Mouse (Mus musculus) kidney, postnatal 25 days (tissue): ENCODE data around the gene Slc22a3.

ENCODE experiments used
- DNase-seq, 2 experiments: peaks; one replicate each; pipeline ENCODE4 v3.0.0; 2021; ENCODE audit warnings: mixed read lengths in 2 of 2

Slc22a3 gene

GRCm38 (mm10) chr17:12507654-12508204 lies at the start of gene Slc22a3:
Gene Slc22a3 (minus strand): TSS chr17:12507704.
- DNase-seq = no peak

GRCm38 (mm10) chr17:12534353-12535145 lies 27.0 kb upstream of the Slc22a3 start:
- DNase-seq = peak; percentile 86

- DNase-seq = peak; percentile 53 to 70
Observed at GRCm38 (mm10) chr17:12532115-12532514, 24.6 kb upstream of the Slc22a3 start.

GRCm38 (mm10) chr17:12530081-12530480 lies 22.6 kb upstream of the Slc22a3 start:
- peak in 1 of 2 experiments; percentile 64 for DNase-seq

GRCm38 (mm10) chr17:12529384-12529985 lies 22.0 kb upstream of the Slc22a3 start:
- no peak for DNase-seq

- no peak for DNase-seq
Observed at GRCm38 (mm10) chr17:12519089-12519488, 11.6 kb upstream of the Slc22a3 start.

- DNase-seq = no peak
Observed at GRCm38 (mm10) chr17:12518194-12518593, 10.7 kb upstream of the Slc22a3 start.

- DNase-seq = no peak
Observed at GRCm38 (mm10) chr17:12513997-12514396, 6.5 kb upstream of the Slc22a3 start.

GRCm38 (mm10) chr17:12513107-12513923 lies 5.8 kb upstream of the Slc22a3 start:
- DNase-seq = no peak

GRCm38 (mm10) chr17:12511193-12511592 lies 3.7 kb upstream of the Slc22a3 start:
- no peak for DNase-seq

- DNase-seq = no peak
Observed at GRCm38 (mm10) chr17:12508376-12508775, 872 bp upstream of the Slc22a3 start.

GRCm38 (mm10) chr17:12506903-12507563 lies 471 bp downstream of the Slc22a3 start:
- peak; percentile 18 to 61 for DNase-seq

- DNase-seq = no peak
Observed at GRCm38 (mm10) chr17:12505708-12506107, 1.8 kb downstream of the Slc22a3 start.

GRCm38 (mm10) chr17:12499426-12499825 lies 8.1 kb downstream of the Slc22a3 start:
- DNase-seq = no peak

GRCm38 (mm10) chr17:12495558-12495957 lies 11.9 kb downstream of the Slc22a3 start:
- no peak for DNase-seq

GRCm38 (mm10) chr17:12491591-12491990 lies 15.9 kb downstream of the Slc22a3 start:
- no peak for DNase-seq

GRCm38 (mm10) chr17:12489888-12490287 lies 17.6 kb downstream of the Slc22a3 start:
- no peak for DNase-seq

- DNase-seq = no peak
Observed at GRCm38 (mm10) chr17:12485657-12486056, 21.8 kb downstream of the Slc22a3 start.

GRCm38 (mm10) chr17:12479416-12479815 lies 28.1 kb downstream of the Slc22a3 start:
- no peak for DNase-seq

- DNase-seq = no peak
Observed at GRCm38 (mm10) chr17:12474509-12475083, 32.9 kb downstream of the Slc22a3 start.

GRCm38 (mm10) chr17:12472547-12472946 lies 35.0 kb downstream of the Slc22a3 start:
- no peak for DNase-seq

- no peak for DNase-seq
Observed at GRCm38 (mm10) chr17:12468745-12469144, 38.8 kb downstream of the Slc22a3 start.
